Mouse (Mus musculus) lung, adult 18-20 months (tissue): Measurements from ENCODE around the gene Rab11fip4.

Experiments used
- DNase-seq, 2 experiments: peaks; one replicate each; pipeline ENCODE4 v3.0.0; 2022; ENCODE audit warnings: mixed read lengths in 2 of 2

Gene Rab11fip4

DNA sequence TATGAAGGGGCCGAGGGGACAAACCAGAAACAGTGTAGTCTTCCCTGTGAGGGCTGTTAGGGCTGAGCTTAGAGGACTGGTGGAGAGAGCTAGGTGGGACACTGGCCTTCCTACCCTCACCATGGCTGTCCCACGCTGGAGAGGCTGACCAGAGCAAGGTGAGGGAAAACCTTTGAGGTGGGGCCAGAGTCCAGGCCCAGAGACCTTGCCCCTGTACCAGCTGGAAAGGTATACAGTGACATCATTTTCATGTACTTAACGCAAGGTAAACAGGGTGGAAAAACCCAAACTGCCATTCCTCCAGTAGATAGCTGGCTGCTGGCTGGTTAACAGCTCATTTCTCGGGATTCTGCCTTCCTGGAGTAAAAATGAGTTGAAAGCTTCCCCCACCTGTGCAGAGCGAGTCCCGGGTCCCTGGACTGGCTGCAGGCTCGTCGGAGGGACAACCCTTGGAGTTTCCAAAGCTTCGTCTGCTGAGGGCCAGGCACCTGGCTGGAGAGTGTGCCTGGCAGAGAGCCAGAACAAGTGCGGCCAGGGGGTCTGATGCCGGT lies 155.6 kb downstream of the Rab11fip4 start:
- DNase-seq: no peak
